Mouse (Mus musculus) lung, embryonic 15.5 days (tissue): ENCODE data around the gene Edc4. TPM values are rescaled to one million over a fixed set of nuclear protein-coding genes. Genes with fewer than 3 reads are reported as not detected.
A peak's percentile ranks its signal among the peaks of the same experiment; 100 is the strongest.

Experiments
- ATAC-seq: fragments of 200-750 bp; cut with Nextera tagmentation; 2 replicates; pipeline ENCODE4 v1.8.0; 2017; ENCODE audit warnings: moderate number of reproducible peaks, borderline replicate concordance; ENCODE audit not compliant: low FRiP score, low TSS enrichment; ENCODE audit errors: extremely low read depth
- H3K27ac ChIP-seq: fragments of 300-500 bp; sonication (generic); 2 replicates; pipeline ENCODE4 v1.5.1; 2015; ENCODE audit warnings: moderate library complexity, mild to moderate bottlenecking, inconsistent platforms
- H3K27me3 ChIP-seq: fragments of 300-500 bp; sonication (generic); 2 replicates; pipeline ENCODE4 v1.6.1; 2015; ENCODE audit warnings: inconsistent platforms
- H3K36me3 ChIP-seq: fragments of 300-500 bp; sonication (generic); 2 replicates; pipeline ENCODE4 v1.6.1; 2015; ENCODE audit warnings: inconsistent platforms
- H3K4me1 ChIP-seq: fragments of 300-500 bp; sonication (generic); 2 replicates; pipeline ENCODE4 v1.6.1; 2015; ENCODE audit warnings: inconsistent platforms
- H3K4me2 ChIP-seq: fragments of 300-500 bp; sonication (generic); 2 replicates; pipeline ENCODE4 v1.6.1; 2015; ENCODE audit warnings: inconsistent platforms, mild to moderate bottlenecking, moderate library complexity
- H3K4me3 ChIP-seq: fragments of 300-500 bp; sonication (generic); 2 replicates; pipeline ENCODE4 v1.5.1; 2015; ENCODE audit warnings: mild to moderate bottlenecking, inconsistent platforms
- H3K9ac ChIP-seq: fragments of 300-500 bp; sonication (generic); 2 replicates; pipeline ENCODE4 v1.6.1; 2015; ENCODE audit warnings: inconsistent platforms
- H3K9me3 ChIP-seq: fragments of 300-500 bp; sonication (generic); 2 replicates; pipeline ENCODE4 v1.6.1; 2016; ENCODE audit warnings: inconsistent platforms
- WGBS: fragments of 180-500 bp; shearing (Covaris S2); methylation state at CpG from one replicate; pipeline ENCODE4 v1.1.7; 2015; 5-methylcytosine and 5-hydroxymethylcytosine counted together
- polyA plus RNA-seq: library from polyadenylated mRNA; unstranded; fragments of >200 nt; fragmentation: Nextera tagmentation; extraction: Ambion mirVana; gene quantifications from 2 replicates; pipeline ENCODE4 v1.2.1, GENCODE M21; 2015

Gene Edc4
- polyA plus RNA-seq, 1 experiment from 2014 or later: 50.6 TPM

- Histone ChIP-seq H3K9ac (no peak overlapping the region), H3K27ac (no peak overlapping the region), H3K9me3 (no peaks in the 10 kb centered on the region), H3K4me2 (no peak overlapping the region), H3K4me1 (peaks cover 16% of the 10 kb centered on the region), H3K4me3 (no peak overlapping the region), H3K36me3 (no peaks in the 10 kb centered on the region; the same call in 1 of the 2 replicates), H3K27me3 (no peaks in the 10 kb centered on the region)
- WGBS: 66% methylated on average over 6 of the region's 6 CpGs
- ATAC-seq: no peak
These were observed 54.4 kb downstream of the Edc4 start for GRCm38 (mm10) chr8:105935105-105935504.

- Histone ChIP-seq H3K4me2 (peak overlapping the region; percentile 95), H3K4me1 (peaks cover 16% of the 10 kb centered on the region), H3K27me3 (no peaks in the 10 kb centered on the region), H3K9me3 (no peaks in the 10 kb centered on the region), H3K4me3 (peak overlapping the region; percentile 91), H3K36me3 (peaks cover 2% of the 10 kb centered on the region; the same call in 1 of the 2 replicates), H3K9ac (peak overlapping the region; percentile 74; the same call in 1 of the 2 replicates), H3K27ac (no peak overlapping the region; the same call in 1 of the 2 replicates)
- 0 out of 2 replicates have a peak, but pooled peaks have one; percentile 0 for ATAC-seq
- 21% methylated on average over 7 of the region's 7 CpGs for WGBS
These were observed 55.4 kb downstream of the Edc4 start for GRCm38 (mm10) chr8:105935863-105936603.

- ATAC-seq: peak; percentile 90
- Histone ChIP-seq H3K27me3 (no peaks in the 10 kb centered on the region), H3K36me3 (0 out of 2 replicates have a peak, but pooled peaks cover 6% of the 10 kb centered on the region), H3K4me1 (peaks cover 16% of the 10 kb centered on the region), H3K27ac (peak overlapping the region; percentile 88), H3K4me3 (peak overlapping the region; percentile 91), H3K4me2 (peak overlapping the region; percentile 95), H3K9me3 (no peaks in the 10 kb centered on the region), H3K9ac (peak overlapping the region; percentile 74)
- under 1% methylated on average over 30 of the region's 30 CpGs for WGBS
These were observed 56.3 kb downstream of the Edc4 start for GRCm38 (mm10) chr8:105936866-105937475.

- under 1% methylated on average over 33 of the region's 33 CpGs for WGBS
- no peaks in the 10 kb centered on the region for H3K27me3 ChIP-seq
- ATAC-seq: 0 out of 2 replicates have a peak, but pooled peaks have one; percentile 9
These were observed 57.0 kb downstream of the Edc4 start for GRCm38 (mm10) chr8:105937496-105938305.

GRCm38 (mm10) chr8:105938306-105938669 lies 57.6 kb downstream of the Edc4 start, which contains the start of gene Psmb10:
Gene Psmb10, minus strand, starts transcription at chr8:105938444.
- Histone ChIP-seq H3K27me3 (no peaks in the 10 kb centered on the region), H3K4me2 (peak within 1 kb of the TSS; percentile 95), H3K9ac (peak within 1 kb of the TSS; percentile 74), H3K9me3 (no peaks in the 10 kb centered on the region), H3K36me3 (peaks cover 11% of the 10 kb centered on the region), H3K4me3 (peak within 1 kb of the TSS; percentile 91), H3K27ac (peak within 1 kb of the TSS; percentile 88), H3K4me1 (peaks cover 16% of the 10 kb centered on the region)
- no peak for ATAC-seq
- WGBS: 19% methylated on average over 4 of the region's 4 CpGs

More at GRCm38 (mm10) chr8:105937496-105938305, 57.0 kb downstream of the Edc4 start:
- Histone ChIP-seq H3K4me2 (peak overlapping the region; percentile 95), H3K9ac (peak overlapping the region; percentile 74), H3K36me3 (0 out of 2 replicates have a peak, but pooled peaks cover 6% of the 10 kb centered on the region), H3K9me3 (no peaks in the 10 kb centered on the region), H3K4me3 (peak overlapping the region; percentile 91), H3K27ac (peak overlapping the region; percentile 88), H3K4me1 (peaks cover 16% of the 10 kb centered on the region)

GRCm38 (mm10) chr8:105942026-105942425 lies 61.3 kb downstream of the Edc4 start:
- Histone ChIP-seq H3K36me3 (peaks cover 48% of the 10 kb centered on the region), H3K4me3 (no peak overlapping the region), H3K4me2 (no peak overlapping the region), H3K9ac (no peak overlapping the region), H3K9me3 (no peaks in the 10 kb centered on the region), H3K27ac (no peak overlapping the region), H3K4me1 (peaks cover 7% of the 10 kb centered on the region), H3K27me3 (no peaks in the 10 kb centered on the region)
- WGBS: 92% methylated on average over 11 of the region's 11 CpGs
- no peak for ATAC-seq

GRCm38 (mm10) chr8:105942542-105942941 lies 61.9 kb downstream of the Edc4 start:
- Histone ChIP-seq H3K9me3 (no peaks in the 10 kb centered on the region), H3K9ac (no peak overlapping the region), H3K36me3 (peaks cover 53% of the 10 kb centered on the region), H3K4me2 (no peak overlapping the region), H3K4me3 (no peak overlapping the region), H3K27me3 (no peaks in the 10 kb centered on the region), H3K27ac (no peak overlapping the region), H3K4me1 (peaks cover 7% of the 10 kb centered on the region)
- 86% methylated on average over 5 of the region's 5 CpGs for WGBS
- ATAC-seq: no peak

- Histone ChIP-seq H3K4me3 (no peak within 1 kb of the TSS), H3K36me3 (peaks cover 57% of the 10 kb centered on the region), H3K27ac (no peak within 1 kb of the TSS), H3K27me3 (no peaks in the 10 kb centered on the region), H3K4me1 (peaks cover 3% of the 10 kb centered on the region; the same call in 1 of the 2 replicates), H3K9me3 (no peaks in the 10 kb centered on the region), H3K9ac (no peak within 1 kb of the TSS), H3K4me2 (no peak within 1 kb of the TSS)
- 72% methylated on average over 8 of the region's 8 CpGs for WGBS
- ATAC-seq: no peak
These were observed 62.6 kb downstream of the Edc4 start, which contains the start of gene Lcat for GRCm38 (mm10) chr8:105943321-105943739. Gene Lcat, minus strand, starts transcription at chr8:105943382.

Other genes starting within 250 kb of the Edc4 start
- 131 and 140 TPM in 2 replicates for gene Ctcf, start 244.3 kb upstream of the Edc4 start, polyA plus RNA-seq
- 0.69 and 0.79 TPM in 2 replicates for gene Agrp, start 243.5 kb upstream of the Edc4 start, polyA plus RNA-seq
- 0.77 and 1.4 TPM in 2 replicates for gene Carmil2, start 194.6 kb upstream of the Edc4 start, polyA plus RNA-seq
- 61.7 and 66.5 TPM in 2 replicates for gene Acd, start 179.8 kb upstream of the Edc4 start, polyA plus RNA-seq
- 16.3 and 17.6 TPM in 2 replicates for gene Pard6a, start 179.7 kb upstream of the Edc4 start, polyA plus RNA-seq
- 0.17 TPM in 1 of 2 replicates, not detected in the other for gene 4933405L10Rik, start 173.2 kb upstream of the Edc4 start, polyA plus RNA-seq
- 27.3 and 28.9 TPM in 2 replicates for gene Enkd1, start 172.7 kb upstream of the Edc4 start, polyA plus RNA-seq
- gene Gfod2, start 122.2 kb upstream of the Edc4 start, polyA plus RNA-seq: 22.5 and 23.5 TPM in 2 replicates
- gene Ranbp10, start 53.5 kb upstream of the Edc4 start, polyA plus RNA-seq: 9.9 and 12.0 TPM in 2 replicates
- 1.3 and 1.5 TPM in 2 replicates for gene Tsnaxip1, start 53.1 kb upstream of the Edc4 start, polyA plus RNA-seq
- gene Cenpt, start 27.6 kb upstream of the Edc4 start, polyA plus RNA-seq: 45.2 and 45.4 TPM in 2 replicates
- 67.9 and 68.2 TPM in 2 replicates for gene Thap11, start 25.7 kb upstream of the Edc4 start, polyA plus RNA-seq
- gene Nutf2, start 20.3 kb upstream of the Edc4 start, polyA plus RNA-seq: 231 and 277 TPM in 2 replicates
- gene Nrn1l, start 12.7 kb downstream of the Edc4 start, polyA plus RNA-seq: 0.77 and 0.93 TPM in 2 replicates
- gene Pskh1, start 19.6 kb downstream of the Edc4 start, polyA plus RNA-seq: 32.0 and 33.0 TPM in 2 replicates
- 0.86 and 1.0 TPM in 2 replicates for gene Ctrl, start 53.0 kb downstream of the Edc4 start, polyA plus RNA-seq
- 43.9 and 51.7 TPM in 2 replicates for gene Psmb10, start 57.6 kb downstream of the Edc4 start, polyA plus RNA-seq
- 1.2 and 1.9 TPM in 2 replicates for gene Lcat, start 62.5 kb downstream of the Edc4 start, polyA plus RNA-seq
- gene Slc12a4, start 85.2 kb downstream of the Edc4 start, polyA plus RNA-seq: 37.1 and 37.7 TPM in 2 replicates
- not detected in 2 replicates for gene Dpep3, start 98.5 kb downstream of the Edc4 start, polyA plus RNA-seq
- 19.9 and 20.9 TPM in 2 replicates for gene Dus2, start 110.5 kb downstream of the Edc4 start, polyA plus RNA-seq
- 0.24 TPM in 1 of 2 replicates, not detected in the other for gene Dpep2nb, start 125.1 kb downstream of the Edc4 start, polyA plus RNA-seq
- 16.6 and 17.3 TPM in 2 replicates for gene Ddx28, start 131.0 kb downstream of the Edc4 start, polyA plus RNA-seq
- gene Nfatc3, start 178.0 kb downstream of the Edc4 start, polyA plus RNA-seq: 6.6 and 8.2 TPM in 2 replicates